Mouse (Mus musculus): ENCODE data around the gene Mutyh. TPM values are rescaled to one million over a fixed set of nuclear protein-coding genes. Genes with fewer than 3 reads are reported as not detected.

Mutyh gene
- polyA plus RNA-seq, 1 experiment from 2014 or later: 13.3 TPM

Other genes starting within 250 kb of the Mutyh start
- 2.5 and 3.6 TPM in 2 replicates for gene Ccdc17, start 211.1 kb upstream of the Mutyh start, polyA plus RNA-seq (2015; fragmentation: Nextera tagmentation; extraction: Ambion mirVana)
- 102 and 107 TPM in 2 replicates for gene Nasp, start 179.8 kb upstream of the Mutyh start, polyA plus RNA-seq (2015; fragmentation: Nextera tagmentation; extraction: Ambion mirVana)
- gene Akr1a1, start 156.0 kb upstream of the Mutyh start, polyA plus RNA-seq (2015; fragmentation: Nextera tagmentation; extraction: Ambion mirVana): 780 and 816 TPM in 2 replicates
- gene Prdx1, start 122.2 kb upstream of the Mutyh start, polyA plus RNA-seq (2015; fragmentation: Nextera tagmentation; extraction: Ambion mirVana): 1,116 and 1,127 TPM in 2 replicates
- 19.6 and 21.4 TPM in 2 replicates for gene Mmachc, start 99.3 kb upstream of the Mutyh start, polyA plus RNA-seq (2015; fragmentation: Nextera tagmentation; extraction: Ambion mirVana)
- gene Ccdc163, start 99.2 kb upstream of the Mutyh start, polyA plus RNA-seq (2015; fragmentation: Nextera tagmentation; extraction: Ambion mirVana): 18.8 and 20.7 TPM in 2 replicates
- gene Tesk2, start 86.8 kb upstream of the Mutyh start, polyA plus RNA-seq (2015; fragmentation: Nextera tagmentation; extraction: Ambion mirVana): 7.6 and 7.8 TPM in 2 replicates
- 36.8 and 37.3 TPM in 2 replicates for gene Toe1, start 83 bp upstream of the Mutyh start, polyA plus RNA-seq (2015; fragmentation: Nextera tagmentation; extraction: Ambion mirVana)
- gene Hpdl, start 14.0 kb downstream of the Mutyh start, polyA plus RNA-seq (2015; fragmentation: Nextera tagmentation; extraction: Ambion mirVana): 0.56 and 0.68 TPM in 2 replicates
- 0.22 and 0.24 TPM in 2 replicates for gene Zswim5, start 69.7 kb downstream of the Mutyh start, polyA plus RNA-seq (2015; fragmentation: Nextera tagmentation; extraction: Ambion mirVana)
- 85.3 and 90.8 TPM in 2 replicates for gene Urod, start 186.7 kb downstream of the Mutyh start, polyA plus RNA-seq (2015; fragmentation: Nextera tagmentation; extraction: Ambion mirVana)
- 11.2 and 11.5 TPM in 2 replicates for gene Hectd3, start 187.6 kb downstream of the Mutyh start, polyA plus RNA-seq (2015; fragmentation: Nextera tagmentation; extraction: Ambion mirVana)
- 44.3 TPM in 2 replicates for gene Eif2b3, start 211.7 kb downstream of the Mutyh start, polyA plus RNA-seq (2015; fragmentation: Nextera tagmentation; extraction: Ambion mirVana)

Data from limb, embryonic 15.5 days (tissue).